Mouse (Mus musculus): Measurements from ENCODE around the gene Vmn1r205.
"Not testable (repeated sequence)": the region's sequence is repeated elsewhere in the genome, so short reads cannot be mapped to it uniquely, and the experiment has no call there.

The Vmn1r205 gene

GRCm38 (mm10) chr13:22592900-22593299 is at the start of gene Vmn1r205:
Gene Vmn1r205 (minus strand): TSS chr13:22593000.
- DNase-seq (ENCODE audit: low read depth, low spot score): no peak

GRCm38 (mm10) chr13:22624151-22624550 is 31.4 kb upstream of the Vmn1r205 start, which contains the start of gene Vmn1r206:
Gene Vmn1r206 (minus strand): TSS chr13:22624251.
- DNase-seq (ENCODE audit: low read depth, low spot score): not testable (repeated sequence)

GRCm38 (mm10) chr13:22583336-22583735 is 9.5 kb downstream of the Vmn1r205 start:
- not testable (repeated sequence) for DNase-seq (ENCODE audit: low read depth, low spot score)

GRCm38 (mm10) chr13:22574911-22575310 is 17.9 kb downstream of the Vmn1r205 start:
- DNase-seq (ENCODE audit: low read depth, low spot score): not testable (repeated sequence)

- not testable (repeated sequence) for DNase-seq (ENCODE audit: low read depth, low spot score)
These were observed 39.9 kb downstream of the Vmn1r205 start, which contains the start of gene Vmn1r204 for GRCm38 (mm10) chr13:22552898-22553297. Gene Vmn1r204 (plus strand): TSS chr13:22553198.
